Mouse (Mus musculus): ENCODE measurements around the gene Ankrd55. TPM values are rescaled to one million over a fixed set of nuclear protein-coding genes. Genes with fewer than 3 reads are reported as not detected.
"Not testable (repeated sequence)": the region's sequence is repeated elsewhere in the genome, so short reads cannot be mapped to it uniquely, and the experiment has no call there.

The Ankrd55 gene
- polyA plus RNA-seq, 1 experiment from 2014 or later: 0.49 TPM

GRCm38 (mm10) chr13:112425181-112425654, 137.0 kb downstream of the Ankrd55 start:
- no peak overlapping the region for H3K27ac ChIP-seq (replicated peaks)
- H3K4me1 ChIP-seq: peaks cover 21% of the 10 kb centered on the region
- no peaks in the 10 kb centered on the region for H3K27me3 ChIP-seq (replicated peaks; ENCODE audit: low read depth, poor library complexity, severe bottlenecking)
- DNase-seq (ENCODE audit: low spot score): no peak
- 79% methylated on average over 8 of the region's 8 CpGs for WGBS
- no peaks in the 10 kb centered on the region for H3K9me3 ChIP-seq
- no peak overlapping the region for H3K4me3 ChIP-seq
- no peaks in the 10 kb centered on the region for H3K36me3 ChIP-seq (replicated peaks)

GRCm38 (mm10) chr13:112426265-112427135, 138.2 kb downstream of the Ankrd55 start:
- H3K9me3 ChIP-seq: no peaks in the 10 kb centered on the region
- no peak overlapping the region; the same call in 1 of the 2 replicates for H3K27ac ChIP-seq (replicated peaks)
- no peaks in the 10 kb centered on the region for H3K36me3 ChIP-seq (replicated peaks)
- no peak for DNase-seq (ENCODE audit: low spot score)
- 73% methylated on average over 13 of the region's 13 CpGs for WGBS
- H3K4me1 ChIP-seq: peaks cover 21% of the 10 kb centered on the region
- no peaks in the 10 kb centered on the region for H3K27me3 ChIP-seq (replicated peaks; ENCODE audit: low read depth, poor library complexity, severe bottlenecking)
- no peak overlapping the region for H3K4me3 ChIP-seq

GRCm38 (mm10) chr13:112427136-112427470, 138.9 kb downstream of the Ankrd55 start:
- H3K4me3 ChIP-seq; DNase-seq (ENCODE audit: low spot score); H3K27me3 ChIP-seq (replicated peaks; ENCODE audit: low read depth, poor library complexity, severe bottlenecking); H3K36me3 ChIP-seq (replicated peaks); H3K27ac ChIP-seq (replicated peaks); H3K9me3 ChIP-seq: not testable (repeated sequence)
- peaks cover 19% of the 10 kb centered on the region for H3K4me1 ChIP-seq
- 92% methylated on average over 4 of the region's 4 CpGs for WGBS

GRCm38 (mm10) chr13:112427521-112427920, 139.3 kb downstream of the Ankrd55 start:
- no peak for DNase-seq (ENCODE audit: low spot score)

GRCm38 (mm10) chr13:112433271-112433670, 145.0 kb downstream of the Ankrd55 start:
- DNase-seq (ENCODE audit: low spot score): no peak
- WGBS: 70% methylated on average over 5 of the region's 5 CpGs
- H3K36me3 ChIP-seq (replicated peaks): no peaks in the 10 kb centered on the region
- no peaks in the 10 kb centered on the region for H3K27me3 ChIP-seq (replicated peaks; ENCODE audit: low read depth, poor library complexity, severe bottlenecking)
- no peaks in the 10 kb centered on the region for H3K9me3 ChIP-seq
- H3K4me1 ChIP-seq: 0 out of 2 replicates have a peak, but pooled peaks cover 5% of the 10 kb centered on the region
- no peak overlapping the region for H3K27ac ChIP-seq (replicated peaks)
- no peak overlapping the region for H3K4me3 ChIP-seq

More at GRCm38 (mm10) chr13:112427521-112427920, 139.3 kb downstream of the Ankrd55 start:
- H3K4me1 ChIP-seq: peaks cover 14% of the 10 kb centered on the region
- no peak overlapping the region for H3K27ac ChIP-seq (replicated peaks)
- H3K36me3 ChIP-seq (replicated peaks): no peaks in the 10 kb centered on the region
- H3K27me3 ChIP-seq (replicated peaks; ENCODE audit: low read depth, poor library complexity, severe bottlenecking): no peaks in the 10 kb centered on the region
- H3K4me3 ChIP-seq: no peak overlapping the region
- H3K9me3 ChIP-seq: no peaks in the 10 kb centered on the region
- WGBS: 87% methylated on average over 15 of the region's 15 CpGs

Other genes starting within 250 kb of the Ankrd55 start
- gene Il6st, start 175.6 kb downstream of the Ankrd55 start, polyA plus RNA-seq (2016; fragmentation: Nextera tagmentation; extraction: Ambion mirVana): 23.6 and 24.2 TPM in 2 replicates

Data from embryonic facial prominence, embryonic 10.5 days (tissue).